Mouse (Mus musculus) hindbrain, embryonic 16.5 days (tissue): ENCODE measurements at regions not wholly inside any gene's neighbourhood (a gene's known extent, or its start where the extent isn't known, plus 50 kb on each side); places are given as distances from the start of the nearest gene placed in this dataset.

Experiments used
- ATAC-seq: fragments of 200-750 bp; cut with Nextera tagmentation; 2 replicates; pipeline ENCODE4 v1.8.0; 2017; ENCODE audit warnings: moderate TSS enrichment, moderate library complexity
- H3K27ac ChIP-seq: fragments of 300-500 bp; sonication (generic); 2 replicates; pipeline ENCODE4 v1.5.1; 2014; ENCODE audit warnings: low read depth, mild to moderate bottlenecking, control low read depth, low read length, moderate library complexity
- H3K27me3 ChIP-seq: fragments of 300-500 bp; sonication (generic); replicated peaks from 2 replicates; pipeline ENCODE4 v1.6.1; 2014; ENCODE audit warnings: low read length; ENCODE audit not compliant: control insufficient read depth, insufficient read depth
- H3K36me3 ChIP-seq: fragments of 300-500 bp; sonication (generic); 2 replicates; pipeline ENCODE4 v1.6.1; 2014; ENCODE audit warnings: mild to moderate bottlenecking, low read length, moderate library complexity, mixed read lengths; ENCODE audit not compliant: control insufficient read depth, insufficient read depth
- H3K4me1 ChIP-seq: fragments of 300-500 bp; sonication (generic); 2 replicates; pipeline ENCODE4 v1.6.1; 2014; ENCODE audit warnings: low read depth, low read length; ENCODE audit not compliant: control insufficient read depth, insufficient read depth
- H3K4me2 ChIP-seq: fragments of 300-500 bp; sonication (generic); 2 replicates; pipeline ENCODE4 v1.6.1; 2014; ENCODE audit warnings: mild to moderate bottlenecking, low read length, control low read depth, moderate library complexity
- H3K4me3 ChIP-seq: fragments of 300-500 bp; sonication (generic); 2 replicates; pipeline ENCODE4 v1.5.1; 2014; ENCODE audit warnings: mild to moderate bottlenecking, low read length, control low read depth, moderate library complexity
- H3K9ac ChIP-seq: fragments of 300-500 bp; sonication (generic); 2 replicates; pipeline ENCODE4 v1.6.1; 2014; ENCODE audit warnings: low read depth, mild to moderate bottlenecking, control low read depth, low read length, moderate library complexity
- H3K9me3 ChIP-seq: fragments of 300-500 bp; sonication (generic); 2 replicates; pipeline ENCODE4 v1.6.1; 2014; ENCODE audit warnings: mild to moderate bottlenecking, low read length, moderate library complexity; ENCODE audit not compliant: control insufficient read depth
- WGBS: fragments of 180-500 bp; shearing (Covaris S2); extraction: QIAGEN DNeasy Blood & Tissue Kit; methylation state at CpG from one replicate; pipeline ENCODE4 v1.1.7; 2014; 5-methylcytosine and 5-hydroxymethylcytosine counted together

DNA sequence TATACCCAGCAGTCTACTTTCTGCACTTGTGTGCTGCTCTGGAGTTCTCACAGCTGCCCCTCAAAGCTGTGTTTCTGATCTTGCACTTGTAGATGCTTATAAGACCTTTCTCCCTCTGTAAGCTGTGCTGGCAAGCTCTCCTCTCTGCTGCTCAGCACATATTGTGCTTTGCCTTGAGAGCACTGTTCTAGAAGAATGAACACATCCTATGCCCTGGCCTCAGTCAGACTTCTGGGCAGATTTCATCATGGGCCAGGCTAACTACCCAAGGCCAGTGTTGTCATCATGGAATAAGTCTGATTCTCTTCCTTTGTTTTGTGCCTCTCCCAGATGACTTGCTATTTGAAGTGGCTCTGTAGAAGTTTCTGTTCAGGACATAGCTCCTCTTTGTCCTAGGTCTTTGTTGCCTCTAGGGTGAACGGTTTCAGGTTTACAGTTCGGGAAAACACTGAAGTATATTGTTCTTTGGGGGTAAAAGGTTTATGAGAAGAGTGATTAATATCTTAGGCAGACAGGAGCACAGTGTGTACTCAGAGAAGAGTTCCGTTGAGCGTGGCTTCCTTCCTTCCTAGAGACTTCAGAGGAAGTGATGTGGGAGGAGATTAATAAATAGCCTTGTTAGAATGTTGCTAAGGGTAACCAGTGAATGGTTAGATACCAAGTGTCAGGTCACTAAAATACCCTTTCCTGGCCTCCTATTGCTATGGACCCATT is 70.8 kb downstream of the Pcdh18 start:
- WGBS: 48% methylated on average over 4 of the region's 4 CpGs
- Histone ChIP-seq H3K27me3 (no peaks in the 10 kb centered on the region), H3K4me2 (no peak overlapping the region), H3K4me3 (no peak overlapping the region), H3K27ac (no peak overlapping the region), H3K4me1 (no peaks in the 10 kb centered on the region), H3K9ac (no peak overlapping the region), H3K9me3 (no peaks in the 10 kb centered on the region), H3K36me3 (no peaks in the 10 kb centered on the region)
- ATAC-seq: no peak

DNA sequence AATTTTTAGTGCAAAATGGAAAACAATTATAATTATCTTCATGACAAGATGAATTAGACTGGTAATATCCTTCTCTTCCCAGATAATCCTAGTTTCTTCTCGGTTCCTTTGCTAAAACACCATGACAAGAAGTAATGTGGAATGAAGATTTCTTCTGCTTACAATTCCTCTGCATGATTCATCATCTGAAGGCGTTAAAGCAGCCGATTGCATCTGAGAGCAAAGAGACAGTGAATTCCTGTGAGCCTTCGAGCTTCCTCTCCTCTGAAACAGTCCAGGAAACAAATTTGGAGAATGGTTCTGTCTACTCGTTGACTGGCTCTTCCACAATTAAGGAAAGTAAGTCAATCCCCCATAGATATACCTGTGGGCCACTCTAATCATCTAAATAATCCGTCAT is 82.2 kb downstream of the Pcdh18 start:
- no peak overlapping the region for H3K4me2 ChIP-seq
- no peak for ATAC-seq
- H3K4me3 ChIP-seq: no peak overlapping the region
- H3K36me3 ChIP-seq: no peaks in the 10 kb centered on the region
- no peak overlapping the region for H3K9ac ChIP-seq
- H3K27ac ChIP-seq: no peak overlapping the region
- no peaks in the 10 kb centered on the region for H3K4me1 ChIP-seq
- no peaks in the 10 kb centered on the region for H3K9me3 ChIP-seq
- H3K27me3 ChIP-seq: no peaks in the 10 kb centered on the region
- 83% methylated on average over 6 of the region's 6 CpGs for WGBS

DNA sequence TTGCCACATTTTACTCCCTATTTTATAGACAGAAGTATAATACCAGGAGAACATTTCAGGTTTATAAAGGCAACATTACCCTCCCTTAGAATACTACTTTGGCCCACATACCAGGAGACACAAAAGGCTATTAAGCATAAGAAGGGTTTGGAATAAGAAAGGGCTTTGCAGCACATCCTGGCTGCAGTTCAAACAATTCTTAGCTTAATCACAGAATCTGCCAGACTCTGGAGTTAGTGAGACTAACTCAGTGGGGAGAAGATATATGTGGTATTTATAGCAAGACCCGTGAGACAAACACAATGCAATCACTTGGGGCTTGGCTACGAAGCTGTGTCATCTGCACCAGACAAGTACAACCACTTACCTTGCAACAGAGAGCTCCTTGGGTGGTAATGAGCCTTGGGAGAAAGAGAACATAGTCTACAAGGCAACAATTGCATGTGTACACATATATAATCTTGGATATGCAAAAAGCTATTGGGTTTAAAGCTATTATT is 84.4 kb downstream of the Pcdh18 start:
- no peaks in the 10 kb centered on the region for H3K9me3 ChIP-seq
- H3K36me3 ChIP-seq: no peaks in the 10 kb centered on the region
- no peak overlapping the region for H3K4me3 ChIP-seq
- H3K27me3 ChIP-seq: no peaks in the 10 kb centered on the region
- no peak for ATAC-seq
- H3K4me1 ChIP-seq: no peaks in the 10 kb centered on the region
- H3K9ac ChIP-seq: no peak overlapping the region
- H3K27ac ChIP-seq: no peak overlapping the region
- H3K4me2 ChIP-seq: no peak overlapping the region
- 12% methylated on average over 2 of the region's 2 CpGs for WGBS

DNA sequence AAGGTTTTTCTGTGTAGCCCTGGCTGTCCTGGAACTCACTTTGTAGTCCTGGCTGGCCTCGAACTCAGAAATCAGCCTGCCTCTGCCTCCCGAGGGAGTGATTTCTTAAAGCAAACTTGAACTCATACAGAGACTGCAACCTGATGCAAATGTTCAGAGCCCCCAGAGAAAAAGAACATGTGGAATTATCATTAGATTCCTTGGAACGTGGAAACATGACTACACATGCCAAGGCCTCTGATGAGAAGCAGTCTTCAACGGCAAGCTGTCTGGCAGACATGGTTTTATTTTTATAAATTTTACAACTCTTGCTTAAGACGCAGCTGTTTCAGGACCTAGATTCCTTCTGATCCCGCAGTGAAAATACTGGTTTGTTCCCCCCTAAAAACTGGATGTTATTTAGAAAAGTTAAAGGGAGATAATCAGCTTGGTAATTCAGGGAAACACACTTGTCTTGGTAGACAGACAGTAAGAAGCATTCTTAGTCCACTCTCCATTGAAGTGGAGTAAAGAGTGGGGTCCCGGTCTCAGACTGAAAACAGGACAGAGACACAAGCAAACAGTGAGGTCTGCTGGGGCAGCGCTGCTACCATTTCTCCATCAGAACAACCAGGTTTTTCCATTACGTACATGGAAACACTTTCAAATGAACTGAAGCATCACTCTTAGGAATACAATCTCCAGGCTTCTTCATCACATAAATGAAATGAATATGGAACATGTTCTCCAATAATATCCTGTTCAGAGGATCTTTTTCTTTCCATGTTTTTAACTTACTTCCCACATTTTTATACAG is 89.4 kb downstream of the Pcdh18 start:
- no peak for ATAC-seq
- Histone ChIP-seq H3K4me1 (no peaks in the 10 kb centered on the region), H3K27ac (no peak overlapping the region), H3K27me3 (no peaks in the 10 kb centered on the region), H3K36me3 (no peaks in the 10 kb centered on the region), H3K9ac (no peak overlapping the region), H3K9me3 (no peaks in the 10 kb centered on the region), H3K4me2 (no peak overlapping the region), H3K4me3 (no peak overlapping the region)
- WGBS: 90% methylated on average over 9 of the region's 9 CpGs

DNA sequence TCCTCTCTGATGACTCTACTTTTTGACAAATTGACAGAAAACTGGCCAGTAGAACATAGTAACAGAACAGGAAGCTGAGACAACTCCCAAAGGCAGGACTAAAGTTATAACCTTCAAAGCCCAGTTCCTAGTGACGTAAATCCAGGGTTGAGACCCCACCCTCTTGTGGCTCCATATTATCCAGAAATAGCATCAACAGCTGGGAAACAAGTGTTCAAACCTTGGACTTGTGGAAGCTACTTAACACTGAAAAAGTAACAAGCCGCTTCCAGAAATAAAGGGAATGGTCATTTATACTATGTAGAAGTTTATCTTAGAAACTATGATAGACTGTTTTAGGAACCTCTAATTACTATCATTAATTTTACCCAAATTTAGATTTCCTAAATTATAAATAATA is 90.6 kb downstream of the Pcdh18 start:
- H3K27ac ChIP-seq: no peak overlapping the region
- ATAC-seq: no peak
- H3K27me3 ChIP-seq: no peaks in the 10 kb centered on the region
- H3K4me3 ChIP-seq: no peak overlapping the region
- no peak overlapping the region for H3K4me2 ChIP-seq
- no peaks in the 10 kb centered on the region for H3K9me3 ChIP-seq
- no peak overlapping the region for H3K9ac ChIP-seq
- no peaks in the 10 kb centered on the region for H3K36me3 ChIP-seq
- WGBS: 96% methylated on average over 2 of the region's 2 CpGs
- no peaks in the 10 kb centered on the region for H3K4me1 ChIP-seq

DNA sequence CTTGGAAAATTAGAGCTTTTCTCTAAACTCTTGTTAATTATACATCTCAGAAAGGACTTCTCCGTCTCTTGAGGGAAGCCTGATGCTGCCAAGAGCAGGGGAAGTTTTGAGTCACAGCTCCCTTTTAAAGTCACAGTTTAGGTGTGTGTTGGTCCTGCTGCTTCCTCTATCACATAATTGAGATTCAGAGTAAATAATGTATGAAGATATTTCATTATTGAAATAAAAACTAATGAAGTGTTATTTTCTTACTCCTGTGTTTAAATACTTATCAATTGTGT is 108.3 kb downstream of the Pcdh18 start:
- ATAC-seq: no peak
- Histone ChIP-seq H3K4me3 (no peak overlapping the region), H3K27ac (no peak overlapping the region), H3K27me3 (no peaks in the 10 kb centered on the region), H3K36me3 (no peaks in the 10 kb centered on the region), H3K9me3 (no peaks in the 10 kb centered on the region), H3K4me2 (no peak overlapping the region), H3K4me1 (no peaks in the 10 kb centered on the region), H3K9ac (no peak overlapping the region)
- WGBS: 67% methylated on average over 1 of the region's 1 CpGs

DNA sequence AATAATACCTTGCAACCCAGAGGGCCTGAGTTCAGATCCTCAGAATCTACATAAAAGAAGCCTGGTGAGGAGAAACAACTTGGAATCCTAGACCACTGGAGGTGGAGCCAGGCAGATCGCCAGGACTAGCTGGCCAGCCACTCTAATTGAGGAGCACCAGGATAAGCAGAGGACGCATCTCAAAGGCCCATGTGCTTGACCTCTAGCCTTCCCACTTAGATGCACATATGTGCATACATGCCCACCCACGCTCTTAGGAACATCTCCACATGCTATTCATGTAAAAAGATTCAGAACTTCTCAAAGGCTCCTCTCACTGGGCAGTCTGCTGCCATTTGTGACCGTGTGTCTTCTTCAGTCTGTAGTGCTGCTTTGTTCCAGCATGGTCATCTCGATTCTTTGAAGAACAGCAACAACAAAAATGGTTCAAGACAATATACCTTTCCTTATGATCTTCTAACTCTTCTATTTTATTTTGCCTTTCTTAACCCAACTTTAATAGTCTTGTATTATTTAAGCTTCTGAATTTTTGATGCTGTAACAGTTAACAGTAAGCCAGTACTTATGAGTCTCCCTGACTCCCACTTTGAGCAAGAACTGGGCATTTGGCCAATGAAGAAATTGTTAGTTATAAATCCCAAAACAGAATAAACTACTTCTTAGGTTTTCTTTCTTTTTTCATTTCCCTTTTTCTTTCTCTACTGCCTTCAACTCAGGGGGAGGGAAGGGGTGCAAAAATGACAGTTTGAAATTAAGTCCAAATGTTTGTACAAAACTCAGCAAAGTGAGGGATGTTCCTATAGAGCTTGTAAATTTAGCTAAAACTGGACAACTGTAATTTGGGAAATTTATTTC is 108.9 kb downstream of the Pcdh18 start:
- Histone ChIP-seq H3K9ac (no peak overlapping the region), H3K4me2 (no peak overlapping the region), H3K4me3 (no peak overlapping the region), H3K36me3 (no peaks in the 10 kb centered on the region), H3K9me3 (no peaks in the 10 kb centered on the region), H3K27ac (no peak overlapping the region), H3K4me1 (no peaks in the 10 kb centered on the region), H3K27me3 (no peaks in the 10 kb centered on the region)
- 79% methylated on average over 5 of the region's 5 CpGs for WGBS
- no peak for ATAC-seq

DNA sequence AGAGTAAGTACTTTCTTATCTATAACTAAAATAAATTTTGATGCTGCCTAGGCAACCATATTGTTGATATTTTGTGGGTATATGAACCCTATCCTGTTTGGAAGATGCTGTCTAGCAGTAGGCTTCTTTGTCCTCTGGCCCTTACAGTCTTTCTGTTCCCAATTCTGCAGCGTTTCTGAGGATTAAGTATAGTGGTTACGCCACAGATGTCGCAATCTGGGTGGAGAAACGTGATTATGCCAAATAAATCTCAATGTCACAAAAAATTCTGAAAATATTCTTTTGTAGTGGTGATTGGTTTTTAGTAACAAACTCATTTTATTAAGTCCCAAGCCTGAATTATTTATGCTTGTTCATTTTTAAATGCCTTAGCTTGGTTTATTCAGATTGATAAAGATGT is 112.1 kb downstream of the Pcdh18 start:
- 93% methylated on average over 4 of the region's 4 CpGs for WGBS
- H3K27me3 ChIP-seq: no peaks in the 10 kb centered on the region
- H3K4me1 ChIP-seq: no peaks in the 10 kb centered on the region; the same call in 1 of the 2 replicates
- no peak overlapping the region for H3K4me2 ChIP-seq
- H3K9me3 ChIP-seq: no peaks in the 10 kb centered on the region
- H3K4me3 ChIP-seq: no peak overlapping the region
- no peak for ATAC-seq
- H3K36me3 ChIP-seq: no peaks in the 10 kb centered on the region
- no peak overlapping the region for H3K9ac ChIP-seq
- no peak overlapping the region for H3K27ac ChIP-seq

DNA sequence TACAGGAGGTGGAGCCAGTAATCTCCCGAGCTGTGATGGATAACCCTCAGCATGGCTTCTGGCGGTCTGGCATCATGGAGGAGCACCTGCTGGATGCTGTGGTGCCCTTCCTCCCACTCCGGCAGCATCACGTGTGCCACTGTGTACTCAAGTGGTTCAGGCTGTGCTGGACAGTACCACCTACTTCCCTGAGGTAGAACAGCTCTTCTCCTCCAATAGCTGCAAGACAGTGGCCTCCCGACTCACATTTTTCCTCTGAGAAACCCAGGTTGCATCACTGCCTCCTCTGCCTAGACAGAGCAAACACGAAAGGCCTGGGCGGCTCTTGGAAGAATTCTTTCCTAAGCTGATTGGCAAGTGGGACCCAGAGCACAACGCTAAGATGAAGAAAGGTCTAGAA is 113.3 kb downstream of the Pcdh18 start:
- no peak overlapping the region for H3K9ac ChIP-seq
- H3K4me3 ChIP-seq: no peak overlapping the region
- H3K36me3 ChIP-seq: no peaks in the 10 kb centered on the region
- WGBS: 93% methylated on average over 8 of the region's 8 CpGs
- H3K27ac ChIP-seq: no peak overlapping the region
- H3K4me2 ChIP-seq: no peak overlapping the region
- H3K27me3 ChIP-seq: no peaks in the 10 kb centered on the region
- H3K4me1 ChIP-seq: no peaks in the 10 kb centered on the region; the same call in 1 of the 2 replicates
- ATAC-seq: no peak
- no peaks in the 10 kb centered on the region for H3K9me3 ChIP-seq
